ENCODE assay signal across 8 mouse cellular contexts in genomic region chr13:51279642-51280387, GRCm38 (mm10).
DNase-seq lines count a peak whose midpoint lies in the region; ATAC-seq and TF ChIP-seq lines count a peak whose summit lies in the region.

No protein-coding gene starts in this region.

- no peak overlapping the region for H3K9ac ChIP-seq in hindbrain, postnatal 0 days (replicated peaks; ENCODE audit: low read length)
- H3K9ac ChIP-seq in liver, embryonic 16.5 days (ENCODE audit: low read depth, low read length) = no peak overlapping the region

- H3K36me3 ChIP-seq in heart, embryonic 10.5 days = no peaks in the 10 kb centered on the region
- H3K36me3 ChIP-seq in hindbrain, postnatal 0 days (ENCODE audit: insufficient read depth, low read length) = no peaks in the 10 kb centered on the region
- H3K36me3 ChIP-seq in liver, embryonic 16.5 days (ENCODE audit: control insufficient read depth, insufficient read depth) = no peaks in the 10 kb centered on the region

- no peak overlapping the region for H3K4me3 ChIP-seq in heart, embryonic 10.5 days
- H3K4me3 ChIP-seq in hindbrain, postnatal 0 days (ENCODE audit: low read length) = no peak overlapping the region
- H3K4me3 ChIP-seq in liver, embryonic 16.5 days (ENCODE audit: low read depth, low read length) = no peak overlapping the region

- no peak for DNase-seq in heart, embryonic 10.5 days (ENCODE audit: low spot score)
- no peak for DNase-seq in heart, postnatal 25 days (ENCODE audit: low spot score)
- DNase-seq in brain, embryonic 14.5 days (ENCODE audit: low read depth) = peak; percentile 44
- no peak for DNase-seq in hindbrain, postnatal 0 days (ENCODE audit: low spot score)
- DNase-seq in testis, postnatal 14 days (ENCODE audit: low spot score) = no peak
- no peak for DNase-seq in cerebellum, adult 11-12 months

- no peaks in the 10 kb centered on the region for H3K27me3 ChIP-seq in heart, embryonic 10.5 days (ENCODE audit: insufficient read depth, poor library complexity, severe bottlenecking)
- H3K27me3 ChIP-seq in hindbrain, postnatal 0 days (ENCODE audit: insufficient read depth, low read length) = no peaks in the 10 kb centered on the region
- no peaks in the 10 kb centered on the region for H3K27me3 ChIP-seq in liver, embryonic 16.5 days (ENCODE audit: control insufficient read depth, insufficient read depth, low read depth, low read length)

- peak; percentile 22; the same call in 1 of the 2 replicates for ATAC-seq in hindbrain, postnatal 0 days
- ATAC-seq in liver, embryonic 16.5 days (ENCODE audit: low read depth) = peak; percentile 41; the same call in 1 of the 2 replicates
- no peak for ATAC-seq in erythroid progenitor cell, adult 5-6 weeks (replicated peaks; ENCODE audit: low FRiP score, poor library complexity, severe bottlenecking)

- H3K9me3 ChIP-seq in heart, embryonic 10.5 days = peaks cover 5% of the 10 kb centered on the region; the same call in 1 of the 2 replicates
- no peaks in the 10 kb centered on the region for H3K9me3 ChIP-seq in hindbrain, postnatal 0 days (ENCODE audit: low read length)
- no peaks in the 10 kb centered on the region for H3K9me3 ChIP-seq in liver, embryonic 16.5 days (replicated peaks; ENCODE audit: control insufficient read depth, low read length)

- peaks cover 25% of the 10 kb centered on the region for H3K4me1 ChIP-seq in heart, embryonic 10.5 days
- H3K4me1 ChIP-seq in hindbrain, postnatal 0 days (ENCODE audit: insufficient read depth, low read length) = no peaks in the 10 kb centered on the region
- H3K4me1 ChIP-seq in liver, embryonic 16.5 days (ENCODE audit: control insufficient read depth, low read depth, low read length) = no peaks in the 10 kb centered on the region

- peak overlapping the region; percentile 69 for H3K27ac ChIP-seq in heart, embryonic 10.5 days
- no peak overlapping the region for H3K27ac ChIP-seq in hindbrain, postnatal 0 days
- H3K27ac ChIP-seq in liver, embryonic 16.5 days (ENCODE audit: low read length) = no peak overlapping the region

- no peak for TF ChIP-seq CTCF in brain, embryonic 14.5 days (IDR thresholded peaks at IDR 0.05; ENCODE audit: borderline replicate concordance, extremely low read depth, insufficient read depth, insufficient read length)
- no peak for TF ChIP-seq CTCF in hindbrain, postnatal 0 days (IDR thresholded peaks at IDR 0.05; ENCODE audit: low read depth)

- TF ChIP-seq POLR2A in brain, embryonic 14.5 days (IDR thresholded peaks at IDR 0.05; ENCODE audit: borderline replicate concordance, extremely low read depth, insufficient read depth, insufficient read length, poor library complexity, severe bottlenecking) = no peak

- WGBS in heart, embryonic 10.5 days = 23% methylated on average over 8 of the region's 8 CpGs
- 32% methylated on average over 8 of the region's 8 CpGs for WGBS in hindbrain, postnatal 0 days
- 50% methylated on average over 8 of the region's 8 CpGs for WGBS in liver, embryonic 16.5 days (ENCODE audit: insufficient replicate concordance)

- intact Hi-C loops in heart, postnatal 25 days (cut with DNase I) = loop anchor here (1.0 kb wide), 1 partner anchor 26 kb away; no protein-coding TSS in a partner anchor

- no peak overlapping the region for H3K4me2 ChIP-seq in hindbrain, postnatal 0 days (ENCODE audit: low read depth, low read length)
- H3K4me2 ChIP-seq in liver, embryonic 16.5 days (ENCODE audit: low read depth, low read length) = no peak overlapping the region
